Mouse (Mus musculus): ENCODE results near the gene Trio. TPM values are rescaled to one million over a fixed set of nuclear protein-coding genes. Genes with fewer than 3 reads are reported as not detected.
A peak's percentile ranks its signal among the peaks of the same experiment; 100 is the strongest.
"Not testable (repeated sequence)": the region's sequence is repeated elsewhere in the genome, so short reads cannot be mapped to it uniquely, and the experiment has no call there.

Trio gene
- total RNA-seq, 2 experiments from 2014 or later, result 35.1 to 37.2 TPM

- intact Hi-C loops (cut with DNase I; ENCODE audit: low total_unique reads), result no loop called here
- no peak for DNase-seq
These were observed 156.6 kb downstream of the Trio start for GRCm38 (mm10) chr15:27869001-27869400.

GRCm38 (mm10) chr15:27867831-27868230, 157.8 kb downstream of the Trio start:
- no peak for DNase-seq
- intact Hi-C loops (cut with DNase I; ENCODE audit: low total_unique reads), result no loop called here

GRCm38 (mm10) chr15:27866471-27866870, 159.2 kb downstream of the Trio start:
- intact Hi-C loops (cut with DNase I; ENCODE audit: low total_unique reads), result no loop called here
- DNase-seq, result no peak

GRCm38 (mm10) chr15:27866053-27866452, 159.6 kb downstream of the Trio start:
- intact Hi-C loops (cut with DNase I; ENCODE audit: low total_unique reads), result no loop called here

GRCm38 (mm10) chr15:27864397-27864796, 161.3 kb downstream of the Trio start:
- DNase-seq, result no peak
- intact Hi-C loops (cut with DNase I; ENCODE audit: low total_unique reads), result no loop called here

More at GRCm38 (mm10) chr15:27866053-27866452, 159.6 kb downstream of the Trio start:
- no peak for DNase-seq

- no peak for DNase-seq
- intact Hi-C loops (cut with DNase I; ENCODE audit: low total_unique reads), result no loop called here
These were observed 162.7 kb downstream of the Trio start for GRCm38 (mm10) chr15:27862949-27863348.

- intact Hi-C loops (cut with DNase I; ENCODE audit: low total_unique reads), result no loop called here
- no peak for DNase-seq
These were observed 165.2 kb downstream of the Trio start for GRCm38 (mm10) chr15:27860439-27860838.

GRCm38 (mm10) chr15:27859590-27859989, 166.1 kb downstream of the Trio start:
- no peak for DNase-seq
- intact Hi-C loops (cut with DNase I; ENCODE audit: low total_unique reads), result loop anchor here (10.0 kb wide), 1 partner anchor 105 kb away; no protein-coding TSS in a partner anchor

GRCm38 (mm10) chr15:27859115-27859514, 166.5 kb downstream of the Trio start:
- DNase-seq, result no peak
- intact Hi-C loops (cut with DNase I; ENCODE audit: low total_unique reads), result loop anchor here (10.0 kb wide), 1 partner anchor 104 kb away; no protein-coding TSS in a partner anchor

- intact Hi-C loops (cut with DNase I; ENCODE audit: low total_unique reads), result loop anchor here (10.0 kb wide), 1 partner anchor 103 kb away; no protein-coding TSS in a partner anchor
- no peak for DNase-seq
These were observed 167.3 kb downstream of the Trio start for GRCm38 (mm10) chr15:27858179-27858819.

GRCm38 (mm10) chr15:27857242-27857641, 168.4 kb downstream of the Trio start:
- intact Hi-C loops (cut with DNase I; ENCODE audit: low total_unique reads), result loop anchor here (10.0 kb wide), 1 partner anchor 102 kb away; no protein-coding TSS in a partner anchor
- no peak for DNase-seq

- intact Hi-C loops (cut with DNase I; ENCODE audit: low total_unique reads), result loop anchor here (10.0 kb wide), 1 partner anchor 101 kb away; no protein-coding TSS in a partner anchor
These were observed 169.4 kb downstream of the Trio start for GRCm38 (mm10) chr15:27856050-27856787.

GRCm38 (mm10) chr15:27851312-27851711, 174.3 kb downstream of the Trio start:
- intact Hi-C loops (cut with DNase I; ENCODE audit: low total_unique reads), result loop anchor here (10.0 kb wide), 1 partner anchor 97 kb away; no protein-coding TSS in a partner anchor
- DNase-seq, result no peak

More at GRCm38 (mm10) chr15:27856050-27856787, 169.4 kb downstream of the Trio start:
- no peak for DNase-seq

- intact Hi-C loops (cut with DNase I; ENCODE audit: low total_unique reads), result loop anchor here (10.0 kb wide), 1 partner anchor 96 kb away; no protein-coding TSS in a partner anchor
- DNase-seq, result no peak
These were observed 174.7 kb downstream of the Trio start for GRCm38 (mm10) chr15:27850904-27851303.

GRCm38 (mm10) chr15:27849910-27850309, 175.7 kb downstream of the Trio start:
- intact Hi-C loops (cut with DNase I; ENCODE audit: low total_unique reads), result loop anchor here (10.0 kb wide), 2 partner anchors 95 to 195 kb away; no protein-coding TSS in a partner anchor
- peak; percentile 45 for DNase-seq

- intact Hi-C loops (cut with DNase I; ENCODE audit: low total_unique reads), result loop anchor here (10.0 kb wide), 1 partner anchor 187 kb away; no protein-coding TSS in a partner anchor
- no peak for DNase-seq
These were observed 184.0 kb downstream of the Trio start for GRCm38 (mm10) chr15:27841696-27842095.

- intact Hi-C loops (cut with DNase I; ENCODE audit: low total_unique reads), result loop anchor here (10.0 kb wide), 1 partner anchor 186 kb away; no protein-coding TSS in a partner anchor
- DNase-seq, result no peak
These were observed 185.1 kb downstream of the Trio start for GRCm38 (mm10) chr15:27840579-27840978.

GRCm38 (mm10) chr15:27840125-27840524, 185.5 kb downstream of the Trio start:
- intact Hi-C loops (cut with DNase I; ENCODE audit: low total_unique reads), result loop anchor here (10.0 kb wide), 1 partner anchor 185 kb away; no protein-coding TSS in a partner anchor
- no peak for DNase-seq

- intact Hi-C loops (cut with DNase I; ENCODE audit: low total_unique reads), result no loop called here
- no peak for DNase-seq
These were observed 194.0 kb downstream of the Trio start for GRCm38 (mm10) chr15:27831646-27832045.

- intact Hi-C loops (cut with DNase I; ENCODE audit: low total_unique reads); DNase-seq: not testable (repeated sequence)
These were observed 197.8 kb downstream of the Trio start for GRCm38 (mm10) chr15:27827871-27828270.
